Mouse (Mus musculus) MEL (cell line): ENCODE results near the gene Iqsec1. TPM values are rescaled to one million over a fixed set of nuclear protein-coding genes. Genes with fewer than 3 reads are reported as not detected.

Experiments used
- DNase-seq: peaks from one replicate; pipeline ENCODE4 v3.0.0; 2011; ENCODE audit warnings: low read depth, low spot score
- H3K27ac ChIP-seq: 2 replicates; pipeline ENCODE4 v1.5.1; 2012; ENCODE audit warnings: low read depth, mild to moderate bottlenecking, control low read depth, low read length, moderate library complexity; ENCODE audit not compliant: control insufficient read depth
- H3K27me3 ChIP-seq, 2 experiments: fragments of 150-350 bp in 1 of 2; sonication (generic) in 1 of 2; 2 replicates each; pipeline ENCODE4 v1.6.1; 2012; ENCODE audit warnings: low read length in 2 of 2, mild to moderate bottlenecking in 2 of 2, improper control_type of control experiment in 1 of 2, moderate library complexity in 1 of 2; ENCODE audit not compliant: insufficient read depth in 2 of 2, control insufficient read depth in 1 of 2
- H3K36me3 ChIP-seq, 2 experiments: 2 replicates each; pipeline ENCODE4 v1.6.1; 2012 to 2014; ENCODE audit warnings: low read length in 2 of 2, improper control_type of control experiment in 1 of 2, inconsistent platforms in 1 of 2, mild to moderate bottlenecking in 1 of 2; ENCODE audit not compliant: insufficient read depth in 2 of 2, control insufficient read depth in 1 of 2
- H3K4me1 ChIP-seq, 2 experiments: fragments of 150-350 bp in 1 of 2; sonication (generic) in 1 of 2; 2 replicates each; pipeline ENCODE4 v1.6.1; 2012; ENCODE audit warnings: low read length in 2 of 2, improper control_type of control experiment in 1 of 2, mild to moderate bottlenecking in 1 of 2; ENCODE audit not compliant: insufficient read depth in 2 of 2, control insufficient read depth in 1 of 2
- H3K4me3 ChIP-seq, 2 experiments: fragments of 150-350 bp in 1 of 2; sonication (generic) in 1 of 2; 2 replicates each; pipeline ENCODE4 v1.5.1; 2012; ENCODE audit warnings: low read depth in 2 of 2, low read length in 2 of 2, mild to moderate bottlenecking in 2 of 2, moderate library complexity in 2 of 2, control low read depth in 1 of 2, improper control_type of control experiment in 1 of 2; ENCODE audit not compliant: control insufficient read depth in 1 of 2, insufficient read depth in 1 of 2
- H3K79me2 ChIP-seq: 2 replicates; pipeline ENCODE4 v1.6.1; 2012; ENCODE audit warnings: mild to moderate bottlenecking, low read length, moderate library complexity; ENCODE audit not compliant: control insufficient read depth, poor library complexity, insufficient read depth
- H3K9ac ChIP-seq: 2 replicates; pipeline ENCODE4 v1.6.1; 2012; ENCODE audit warnings: low read depth, mild to moderate bottlenecking, control low read depth, low read length, moderate library complexity; ENCODE audit not compliant: control insufficient read depth, poor library complexity, severe bottlenecking
- H3K9me3 ChIP-seq: fragments of 150-350 bp; sonication (generic); replicated peaks from 2 replicates; pipeline ENCODE4 v1.6.1; 2012; ENCODE audit warnings: mild to moderate bottlenecking, low read length, improper control_type of control experiment, moderate library complexity; ENCODE audit not compliant: insufficient read depth
- BHLHE40 ChIP-seq: IDR thresholded peaks from 2 replicates; pipeline ENCODE4 v1.6.1; 2012; ENCODE audit warnings: low read depth, mild to moderate bottlenecking, inconsistent platforms, low read length, improper control_type of control experiment, borderline replicate concordance
- CHD2 ChIP-seq: IDR thresholded peaks from 2 replicates; pipeline ENCODE4 v1.6.1; 2011; ENCODE audit warnings: low read length, improper control_type of control experiment
- CTCF ChIP-seq, 3 experiments: IDR thresholded peaks in 2 of 3; conservative IDR thresholded peaks in 1 of 3; 2 replicates each; pipeline ENCODE4 v1.5.1; 2011 to 2012; ENCODE audit warnings: low read length in 3 of 3, low read depth in 2 of 3, mild to moderate bottlenecking in 2 of 3, improper control_type of control experiment in 1 of 3, inconsistent platforms in 1 of 3, mixed read lengths in 1 of 3, moderate library complexity in 1 of 3; ENCODE audit not compliant: control insufficient read depth in 1 of 3, insufficient read depth in 1 of 3, poor library complexity in 1 of 3, severe bottlenecking in 1 of 3
- ELF1 ChIP-seq: IDR thresholded peaks from 2 replicates; pipeline ENCODE4 v1.6.1; 2014; ENCODE audit warnings: low read depth, mild to moderate bottlenecking, inconsistent platforms, low read length, improper control_type of control experiment, moderate library complexity
- EP300 ChIP-seq, 2 experiments: IDR thresholded peaks; 2 replicates each; pipeline ENCODE4 v1.6.1; 2011; ENCODE audit warnings: improper control_type of control experiment in 2 of 2, low read length in 2 of 2, low read depth in 1 of 2, mild to moderate bottlenecking in 1 of 2
- ETS1 ChIP-seq: IDR thresholded peaks from 2 replicates; pipeline ENCODE4 v1.6.1; 2012; ENCODE audit warnings: low read depth, mild to moderate bottlenecking, inconsistent platforms, low read length, improper control_type of control experiment, moderate library complexity
- GABPA ChIP-seq: IDR thresholded peaks from 2 replicates; pipeline ENCODE4 v1.6.1; 2012; ENCODE audit warnings: low read depth, mild to moderate bottlenecking, inconsistent platforms, low read length, improper control_type of control experiment, moderate library complexity
- MAX ChIP-seq: IDR thresholded peaks from 2 replicates; pipeline ENCODE4 v1.6.1; 2011; ENCODE audit warnings: low read length, improper control_type of control experiment
- MEF2A ChIP-seq: IDR thresholded peaks from 2 replicates; pipeline ENCODE4 v1.6.1; 2014; ENCODE audit warnings: low read depth, mild to moderate bottlenecking, inconsistent platforms, low read length, improper control_type of control experiment; ENCODE audit not compliant: poor library complexity, insufficient replicate concordance, severe bottlenecking; ENCODE audit errors: extremely low read depth
- MXI1 ChIP-seq: IDR thresholded peaks from 2 replicates; pipeline ENCODE4 v1.6.1; 2011; ENCODE audit warnings: mild to moderate bottlenecking, low read depth, low read length, improper control_type of control experiment
- MYC ChIP-seq: IDR thresholded peaks from 2 replicates; pipeline ENCODE4 v1.6.1; 2011; ENCODE audit warnings: low read depth, mild to moderate bottlenecking, low read length, improper control_type of control experiment, moderate library complexity
- RCOR1 ChIP-seq: IDR thresholded peaks from 2 replicates; pipeline ENCODE4 v1.6.1; 2012; ENCODE audit warnings: low read depth, mild to moderate bottlenecking, inconsistent platforms, low read length, improper control_type of control experiment
- SIN3A ChIP-seq: IDR thresholded peaks from 2 replicates; pipeline ENCODE4 v1.6.1; 2012; ENCODE audit warnings: low read length, improper control_type of control experiment, inconsistent platforms
- SMC3 ChIP-seq: IDR thresholded peaks from 2 replicates; pipeline ENCODE4 v1.6.1; 2011; ENCODE audit warnings: low read depth, low read length, improper control_type of control experiment
- TAL1 ChIP-seq: IDR thresholded peaks from 2 replicates; pipeline ENCODE4 v1.6.1; 2012; ENCODE audit warnings: mild to moderate bottlenecking, inconsistent platforms, low read length, moderate library complexity, mixed read lengths
- TBP ChIP-seq: IDR thresholded peaks from 2 replicates; pipeline ENCODE4 v1.8.0; 2011; ENCODE audit warnings: low read depth, low read length, improper control_type of control experiment
- TCF12 ChIP-seq: IDR thresholded peaks from 2 replicates; pipeline ENCODE4 v1.6.1; 2014; ENCODE audit warnings: low read depth, mild to moderate bottlenecking, inconsistent platforms, low read length, improper control_type of control experiment, moderate library complexity
- USF1 ChIP-seq: IDR thresholded peaks from 2 replicates; pipeline ENCODE4 v1.6.1; 2014; ENCODE audit warnings: low read depth, mild to moderate bottlenecking, inconsistent platforms, low read length, improper control_type of control experiment, moderate library complexity
- ZKSCAN1 ChIP-seq: IDR thresholded peaks from 2 replicates; pipeline ENCODE4 v1.6.1; 2012; ENCODE audit warnings: low read depth, mild to moderate bottlenecking, inconsistent platforms, low read length, improper control_type of control experiment, moderate library complexity
- ZMIZ1 ChIP-seq: IDR thresholded peaks from 2 replicates; pipeline ENCODE4 v1.6.1; 2012; ENCODE audit warnings: low read depth, mild to moderate bottlenecking, inconsistent platforms, low read length, improper control_type of control experiment, moderate library complexity
- polyA plus RNA-seq, 2 experiments: library from polyadenylated mRNA; stranded (reverse) in 1 of 2; unstranded in 1 of 2; fragments of >175 nt in 1 of 2; fragments of >200 nt in 1 of 2; gene quantifications; 2 replicates each; pipeline versions ENCODE4 v1.2.1 to v1.2.4; 2012; ENCODE audit warnings: low replicate concordance in 2 of 2, low read depth in 1 of 2; ENCODE audit not compliant: insufficient read length in 2 of 2, insufficient read depth in 1 of 2, missing spikeins in 1 of 2
- total RNA-seq: library from RNA; depleted of rRNA; stranded (reverse); fragments of 300-350 nt; gene quantifications from 2 replicates; pipeline ENCODE4 v1.2.3, GENCODE M21; 2012

Gene Iqsec1
- total and polyA plus RNA-seq, 3 experiments, result 14.8 to 73.4 (median 30.8) TPM

DNA sequence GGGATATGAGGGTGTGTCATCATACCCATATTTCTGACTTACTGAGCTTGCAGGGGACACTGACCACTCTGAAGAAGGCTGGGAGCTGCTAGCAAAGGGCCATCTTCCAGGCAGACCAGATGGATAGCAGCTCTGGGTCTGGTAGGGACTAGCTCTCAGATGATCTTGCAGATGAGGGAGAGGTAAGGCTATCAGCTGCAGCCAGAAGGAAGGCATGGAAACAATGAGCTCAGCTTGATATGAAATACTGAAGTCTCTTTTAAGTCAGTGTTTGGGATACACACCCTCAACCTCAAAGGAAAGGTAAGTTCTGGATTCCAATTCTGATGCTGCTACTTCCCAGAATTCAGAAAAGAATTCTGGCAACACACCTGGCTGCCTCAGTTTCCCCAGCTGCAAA is 239.5 kb downstream of the Iqsec1 start:
- Histone ChIP-seq H3K36me3 (peaks cover 0 to 39% of the 10 kb centered on the region in 2 experiments; a peak in 2 of 4 replicates), H3K27ac (no peak overlapping the region; the same call in 1 of the 2 replicates), H3K9ac (no peak overlapping the region), H3K4me1 (peaks cover 36 to 38% of the 10 kb centered on the region in 2 experiments), H3K27me3 (no peaks in the 10 kb centered on the region), H3K9me3 (no peaks in the 10 kb centered on the region), H3K4me3 (no peak overlapping the region), H3K79me2 (no peaks in the 10 kb centered on the region)
- DNase-seq, result peak; percentile 29
- peak; percentile 49 for TF ChIP-seq TAL1
- TF ChIP-seq CHD2, result no peak
- TF ChIP-seq TCF12, result peak; percentile 67
- peak; percentile 63 for TF ChIP-seq ETS1
- TF ChIP-seq RCOR1, result 0 out of 2 replicates have a peak, but pooled peaks have one; percentile 12
- peak; percentile 43 to 61; a peak in 2 of 4 replicates for TF ChIP-seq EP300 (IDR thresholded peaks at IDR 0.05; ENCODE audit: low read depth in 1 of 2, low read length in 2 of 2)

DNA sequence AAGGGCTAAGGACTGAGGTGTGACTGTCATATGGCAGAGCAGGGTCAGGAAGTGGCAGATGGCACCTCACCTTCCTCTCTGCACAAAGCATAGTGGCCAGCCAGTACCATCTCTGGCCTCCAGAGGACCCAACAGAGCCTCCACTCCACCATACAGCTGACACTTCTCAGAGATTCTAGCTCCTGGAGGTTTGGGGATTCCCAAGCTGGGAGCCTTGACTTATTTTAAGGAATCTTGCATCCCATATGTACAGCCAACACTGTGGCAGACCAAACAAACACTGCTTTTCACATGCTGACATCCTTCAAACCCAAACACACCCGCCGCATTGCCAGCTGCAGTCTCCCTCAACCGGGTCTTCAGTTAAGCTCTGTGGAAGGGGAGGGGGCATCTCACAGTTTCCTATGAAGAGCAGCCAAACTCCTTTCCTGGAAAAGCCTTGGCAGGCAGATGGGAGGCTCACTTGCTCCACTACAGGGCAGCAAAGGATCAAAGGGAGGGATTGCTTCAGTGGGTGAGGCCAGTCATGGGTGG is 242.1 kb downstream of the Iqsec1 start:
- TF ChIP-seq CTCF (IDR thresholded peaks at IDR 0.05 in 2 of 3, conservative IDR thresholded peaks at IDR 0.05 in 1 of 3; ENCODE audit: control insufficient read depth in 1 of 3, insufficient read depth in 1 of 3, low read depth in 2 of 3, low read length in 3 of 3, poor library complexity in 1 of 3, severe bottlenecking in 1 of 3) (0 out of 6 replicates have a peak, but pooled peaks of 1 of the 3 experiments have one; percentile 6), ZKSCAN1 (no peak), MYC (no peak), MAX (no peak)
- Histone ChIP-seq H3K4me1 (peaks cover 34 to 35% of the 10 kb centered on the region in 2 experiments), H3K79me2 (no peaks in the 10 kb centered on the region), H3K36me3 (peaks cover 0 to 33% of the 10 kb centered on the region in 2 experiments; a peak in 2 of 4 replicates), H3K9me3 (no peaks in the 10 kb centered on the region), H3K9ac (no peak overlapping the region), H3K4me3 (no peak overlapping the region), H3K27ac (no peak overlapping the region), H3K27me3 (no peaks in the 10 kb centered on the region)
- no peak for DNase-seq

DNA sequence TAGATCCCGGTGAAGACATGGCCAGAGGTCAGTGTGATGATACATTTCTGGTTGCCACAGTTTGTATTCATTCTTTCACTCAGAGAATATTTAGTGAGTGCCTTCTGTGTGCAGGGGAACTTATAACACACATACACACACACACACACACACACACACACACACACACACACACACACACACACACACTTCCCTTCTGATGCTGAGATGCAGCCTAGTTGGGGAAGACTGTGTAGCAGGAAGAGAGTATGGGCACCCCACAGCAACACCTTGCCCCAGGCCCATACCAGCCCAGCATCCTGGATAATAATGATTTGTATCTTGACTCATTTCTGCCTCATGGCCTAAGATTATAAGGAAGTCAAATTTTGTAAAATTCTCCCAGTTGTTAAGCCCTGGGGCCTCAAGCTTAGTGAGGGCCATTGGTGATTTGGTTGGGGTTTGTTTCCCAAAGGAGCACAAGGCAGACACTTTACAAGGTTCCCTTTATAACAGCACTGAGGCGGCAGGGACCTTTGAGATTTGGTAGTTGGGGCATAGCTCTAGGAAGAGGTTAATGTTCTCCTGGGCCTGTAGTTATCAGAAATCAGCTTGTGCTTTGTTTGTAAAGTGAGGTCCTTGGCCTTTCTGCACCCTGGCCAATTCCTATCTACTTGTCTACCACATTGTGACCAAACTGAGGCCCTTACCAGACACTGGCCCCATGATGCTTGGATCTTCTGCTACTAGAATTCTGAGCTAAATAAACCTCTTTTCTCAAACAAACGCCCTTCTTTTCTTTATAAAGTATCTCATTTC is 242.9 kb downstream of the Iqsec1 start:
- Histone ChIP-seq H3K36me3 (peaks cover 0 to 25% of the 10 kb centered on the region in 2 experiments; a peak in 2 of 4 replicates), H3K4me3 (no peak overlapping the region), H3K9me3 (no peaks in the 10 kb centered on the region), H3K27ac (no peak overlapping the region), H3K79me2 (no peaks in the 10 kb centered on the region), H3K4me1 (peaks cover 26 to 27% of the 10 kb centered on the region in 2 experiments), H3K27me3 (no peaks in the 10 kb centered on the region), H3K9ac (no peak overlapping the region)
- DNase-seq, result peak; percentile 32
- TF ChIP-seq EP300 (IDR thresholded peaks at IDR 0.05; ENCODE audit: low read depth in 1 of 2, low read length in 2 of 2) (no peak), MXI1 (no peak), GABPA (no peak), ZKSCAN1 (no peak), BHLHE40 (no peak), USF1 (no peak), TAL1 (no peak), TBP (no peak), SIN3A (no peak), MAX (no peak), ZMIZ1 (no peak), ELF1 (no peak), SMC3 (no peak), MEF2A (no peak)
